Mouse (Mus musculus) hindbrain, embryonic 10.5 days (tissue): ENCODE data around the gene Sidt2. TPM values are rescaled to one million over a fixed set of nuclear protein-coding genes. Genes with fewer than 3 reads are reported as not detected.

ENCODE experiments used
- DNase-seq: peaks from one replicate; pipeline ENCODE4 v3.0.0-alpha.2; 2017; ENCODE audit warnings: low spot score
- H3K27ac ChIP-seq: fragments of 300-500 bp; sonication (generic); 2 replicates; pipeline ENCODE4 v1.5.1; 2016; ENCODE audit warnings: mild to moderate bottlenecking, moderate library complexity
- H3K27me3 ChIP-seq: fragments of 300-500 bp; sonication (generic); 2 replicates; pipeline ENCODE4 v1.6.1; 2016; ENCODE audit warnings: mild to moderate bottlenecking; ENCODE audit not compliant: poor library complexity, insufficient read depth, severe bottlenecking
- H3K36me3 ChIP-seq: fragments of 300-500 bp; sonication (generic); 2 replicates; pipeline ENCODE4 v1.6.1; 2016; ENCODE audit warnings: mild to moderate bottlenecking, moderate library complexity
- H3K4me1 ChIP-seq: fragments of 300-500 bp; sonication (generic); replicated peaks from 2 replicates; pipeline ENCODE4 v1.6.1; 2016; ENCODE audit warnings: mild to moderate bottlenecking
- H3K4me3 ChIP-seq: fragments of 300-500 bp; sonication (generic); 2 replicates; pipeline ENCODE4 v1.5.1; 2016; ENCODE audit warnings: mild to moderate bottlenecking, moderate library complexity
- H3K9me3 ChIP-seq: fragments of 300-500 bp; sonication (generic); 2 replicates; pipeline ENCODE4 v1.6.1; 2016; ENCODE audit warnings: mild to moderate bottlenecking, moderate library complexity
- WGBS: fragments of 180-500 bp; shearing (Covaris S2); methylation state at CpG from one replicate; pipeline ENCODE4 v1.1.7; 2016; 5-methylcytosine and 5-hydroxymethylcytosine counted together
- polyA plus RNA-seq: library from polyadenylated mRNA; unstranded; fragments of >200 nt; fragmentation: Nextera tagmentation; extraction: Ambion mirVana; gene quantifications from 2 replicates; pipeline ENCODE4 v1.2.1, GENCODE M21; 2016

Sidt2 gene
- 26.3 and 28.3 TPM in 2 replicates for polyA plus RNA-seq

DNA sequence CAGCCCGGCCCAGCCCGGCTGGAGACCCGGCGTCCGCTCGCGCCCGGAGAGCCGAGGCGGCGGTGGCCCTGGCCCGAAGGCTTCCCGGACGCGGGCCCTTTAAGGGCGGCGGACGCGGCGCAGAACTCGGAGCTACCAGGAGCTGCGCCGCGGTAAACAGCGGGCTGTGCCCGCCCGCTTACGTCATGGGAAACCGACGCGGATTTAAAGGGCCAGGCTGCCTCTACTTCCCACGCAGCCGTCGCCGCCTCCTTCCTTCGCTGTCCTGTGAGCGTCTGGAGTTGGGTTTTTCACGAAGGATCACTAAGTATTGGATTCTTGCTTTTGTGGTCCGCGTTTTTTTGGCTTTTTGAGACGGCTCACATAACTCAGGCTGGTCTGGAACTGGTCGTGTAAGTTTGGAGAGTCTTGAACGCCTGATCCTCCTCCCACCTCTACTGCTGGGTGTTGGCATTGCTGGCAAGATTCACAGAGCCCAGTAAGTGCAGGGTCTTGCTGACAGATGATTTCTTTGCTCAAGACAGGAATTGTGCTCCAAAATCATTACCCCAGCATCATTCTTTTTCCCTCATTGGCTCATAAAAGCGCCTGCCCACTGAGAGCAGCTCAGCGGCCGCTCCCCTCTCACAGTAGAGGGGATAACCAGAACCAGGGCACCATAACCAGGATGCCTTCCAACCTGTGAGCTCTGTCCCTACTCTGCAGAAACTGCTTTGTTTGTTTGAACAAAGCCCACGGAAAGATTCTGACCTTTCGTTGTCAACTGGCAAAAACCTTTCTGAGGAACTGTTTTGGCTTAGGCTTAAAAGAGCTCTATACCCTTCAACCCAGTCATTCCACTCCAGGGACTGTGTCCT is at the start of gene Sidt2:
TSS of gene Sidt2 (minus strand) at position 152 of the 857 bp plus-strand sequence.
- peak within 1 kb of the TSS; percentile 93 for H3K4me3 ChIP-seq
- WGBS = under 1% methylated on average over 48 of the region's 48 CpGs
- DNase-seq = peak; percentile 89
- peak within 1 kb of the TSS; percentile 92 for H3K27ac ChIP-seq
- H3K9me3 ChIP-seq = no peaks in the 10 kb centered on the region
- H3K36me3 ChIP-seq = peaks cover 29% of the 10 kb centered on the region
- no peaks in the 10 kb centered on the region for H3K27me3 ChIP-seq
- peaks cover 38% of the 10 kb centered on the region for H3K4me1 ChIP-seq

- 63% methylated on average over 3 of the region's 3 CpGs for WGBS
Observed at GRCm38 (mm10) chr9:46004529-46004928, 49.5 kb upstream of the Sidt2 start.

GRCm38 (mm10) chr9:46003729-46004128 is 48.7 kb upstream of the Sidt2 start:
- no peaks in the 10 kb centered on the region for H3K36me3 ChIP-seq
- no peaks in the 10 kb centered on the region for H3K4me1 ChIP-seq
- no peaks in the 10 kb centered on the region for H3K27me3 ChIP-seq
- H3K4me3 ChIP-seq = no peak overlapping the region
- DNase-seq = peak; percentile 83
- no peaks in the 10 kb centered on the region for H3K9me3 ChIP-seq
- WGBS = 12% methylated on average over 7 of the region's 7 CpGs
- H3K27ac ChIP-seq = no peak overlapping the region

More at GRCm38 (mm10) chr9:46004529-46004928, 49.5 kb upstream of the Sidt2 start:
- Histone ChIP-seq H3K36me3 (no peaks in the 10 kb centered on the region), H3K27ac (no peak overlapping the region), H3K4me3 (no peak overlapping the region), H3K4me1 (no peaks in the 10 kb centered on the region), H3K9me3 (no peaks in the 10 kb centered on the region), H3K27me3 (no peaks in the 10 kb centered on the region)
- DNase-seq = no peak

DNA sequence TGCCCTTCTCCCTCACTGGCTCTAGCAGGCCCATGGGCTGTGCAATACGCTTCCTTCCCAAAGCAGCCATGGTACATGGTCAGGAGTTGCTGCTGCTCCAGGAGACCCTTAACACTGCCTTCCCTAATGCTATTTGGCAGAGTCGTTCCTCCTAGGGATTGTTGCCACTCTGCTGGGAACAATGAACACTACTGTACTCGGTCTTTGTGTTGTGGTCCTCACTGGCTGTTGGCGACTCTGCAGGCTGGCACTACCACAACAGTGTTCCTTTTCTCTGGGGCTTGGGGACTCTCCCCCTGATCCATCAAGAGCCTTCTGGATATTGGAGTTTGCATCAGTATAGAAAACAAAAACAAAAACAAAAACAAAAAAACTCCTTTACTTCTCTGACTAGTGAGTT is 44.0 kb upstream of the Sidt2 start:
- Histone ChIP-seq H3K27ac (no peak overlapping the region), H3K4me1 (no peaks in the 10 kb centered on the region), H3K4me3 (no peak overlapping the region), H3K9me3 (no peaks in the 10 kb centered on the region), H3K36me3 (no peaks in the 10 kb centered on the region), H3K27me3 (no peaks in the 10 kb centered on the region)
- WGBS = 72% methylated on average over 4 of the region's 4 CpGs
- no peak for DNase-seq

DNA sequence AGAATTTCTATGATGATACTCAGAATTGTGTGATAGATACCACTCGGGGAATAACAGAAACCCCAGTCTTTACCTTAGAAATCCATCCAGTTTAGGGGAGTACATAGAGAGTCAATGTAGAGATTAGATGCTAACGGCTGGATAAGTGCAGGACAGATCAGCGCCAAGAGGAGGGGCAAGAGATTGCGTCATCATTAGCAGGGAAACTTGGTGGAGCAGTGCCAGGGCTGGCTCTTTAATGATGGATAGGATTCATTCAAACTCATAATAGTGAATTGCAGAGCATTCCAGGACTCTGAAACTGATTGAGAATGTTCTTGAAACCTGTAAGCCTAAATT is 30.1 kb upstream of the Sidt2 start:
- 3% methylated on average over 4 of the region's 4 CpGs for WGBS

DNA sequence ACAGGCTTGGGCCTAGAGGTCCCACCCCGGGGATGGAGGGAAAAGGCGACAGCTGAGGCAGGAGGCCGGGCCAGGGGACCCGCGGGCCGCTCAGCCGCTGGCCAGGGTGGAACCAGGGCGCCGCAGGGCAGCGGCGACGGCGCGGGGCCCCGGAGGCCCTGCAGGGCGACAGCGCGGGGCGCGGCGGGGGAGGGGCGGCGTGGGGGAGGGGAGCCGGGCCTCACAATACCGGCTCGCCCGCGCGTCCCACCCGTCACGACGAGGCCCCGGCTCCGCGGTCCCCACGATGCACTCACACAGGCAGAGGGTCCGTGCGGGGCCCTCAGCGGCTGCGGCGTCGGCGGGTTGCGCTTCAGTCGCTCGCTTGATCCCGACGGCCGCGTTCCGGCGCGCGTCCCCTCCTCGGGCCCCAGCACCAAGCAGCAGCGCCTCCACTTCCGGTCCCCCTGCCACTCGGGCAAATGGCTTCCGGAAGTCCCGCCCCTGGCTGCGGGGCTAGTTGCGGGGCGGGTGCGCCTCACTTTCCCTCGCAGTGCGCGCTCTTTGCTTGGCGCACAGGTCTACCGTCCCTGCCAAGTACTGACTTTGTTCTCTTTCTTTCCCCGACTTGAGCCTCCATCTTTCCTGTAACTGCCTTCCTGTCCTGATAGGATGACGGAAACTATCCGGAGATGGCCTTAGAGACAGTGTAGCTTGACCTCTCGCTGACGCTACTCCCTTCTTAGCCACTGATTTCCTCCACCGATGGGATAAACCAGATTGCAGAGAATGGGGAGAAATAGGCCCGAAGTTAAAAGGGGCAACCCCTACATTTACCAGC is 29.6 kb upstream of the Sidt2 start:
- under 1% methylated on average over 75 of the region's 76 CpGs for WGBS
- DNase-seq = peak; percentile 94

More for the DNA sequence above, 30.1 kb upstream of the Sidt2 start:
- peak; percentile 23 for DNase-seq
- H3K4me3 ChIP-seq = peak overlapping the region; percentile 95
- no peaks in the 10 kb centered on the region for H3K9me3 ChIP-seq
- no peaks in the 10 kb centered on the region for H3K27me3 ChIP-seq
- H3K27ac ChIP-seq = peak overlapping the region; percentile 99
- H3K4me1 ChIP-seq = peaks cover 42% of the 10 kb centered on the region
- H3K36me3 ChIP-seq = peaks cover 22% of the 10 kb centered on the region

GRCm38 (mm10) chr9:45983676-45984408 is 28.8 kb upstream of the Sidt2 start:
- DNase-seq = peak; percentile 44
- Histone ChIP-seq H3K27me3 (no peaks in the 10 kb centered on the region), H3K27ac (peak overlapping the region; percentile 99), H3K36me3 (peaks cover 23% of the 10 kb centered on the region), H3K4me1 (peaks cover 42% of the 10 kb centered on the region), H3K9me3 (no peaks in the 10 kb centered on the region), H3K4me3 (peak overlapping the region; percentile 95)
- 3% methylated on average over 23 of the region's 23 CpGs for WGBS

More for the DNA sequence above, 29.6 kb upstream of the Sidt2 start:
- peak overlapping the region; percentile 99 for H3K27ac ChIP-seq
- H3K27me3 ChIP-seq = no peaks in the 10 kb centered on the region
- H3K4me1 ChIP-seq = peaks cover 42% of the 10 kb centered on the region
- peaks cover 22% of the 10 kb centered on the region for H3K36me3 ChIP-seq
- H3K4me3 ChIP-seq = peak overlapping the region; percentile 95
- H3K9me3 ChIP-seq = no peaks in the 10 kb centered on the region

- Histone ChIP-seq H3K36me3 (peaks cover 48% of the 10 kb centered on the region), H3K27me3 (no peaks in the 10 kb centered on the region)
Observed at GRCm38 (mm10) chr9:45981331-45981730, 26.3 kb upstream of the Sidt2 start.

DNA sequence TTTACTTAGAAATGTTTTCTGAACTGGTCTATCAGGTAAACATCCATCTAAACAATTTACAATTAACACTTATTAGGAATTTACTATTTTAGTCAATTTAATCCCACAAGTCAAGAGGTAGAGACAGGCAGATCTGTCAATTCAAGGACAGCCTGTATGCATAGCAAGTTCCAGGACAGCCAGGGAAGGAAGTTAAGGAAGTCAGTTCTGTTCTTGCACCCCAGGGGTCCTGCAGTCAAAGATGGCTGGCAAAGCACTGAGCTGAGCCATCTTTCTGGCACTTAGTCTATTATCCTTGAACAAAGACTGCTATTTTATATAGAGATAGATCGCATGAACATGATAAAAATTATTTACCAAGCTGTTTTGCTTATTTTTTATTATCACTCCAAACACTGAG is 25.6 kb upstream of the Sidt2 start:
- WGBS = 90% methylated on average over 1 of the region's 1 CpGs
- H3K4me3 ChIP-seq = no peak overlapping the region
- H3K9me3 ChIP-seq = no peaks in the 10 kb centered on the region
- no peaks in the 10 kb centered on the region for H3K27me3 ChIP-seq
- H3K4me1 ChIP-seq = peaks cover 37% of the 10 kb centered on the region
- DNase-seq = no peak
- no peak overlapping the region for H3K27ac ChIP-seq
- peaks cover 54% of the 10 kb centered on the region for H3K36me3 ChIP-seq

More at GRCm38 (mm10) chr9:45981331-45981730, 26.3 kb upstream of the Sidt2 start:
- H3K9me3 ChIP-seq = no peaks in the 10 kb centered on the region
- no peak for DNase-seq
- no peak overlapping the region for H3K4me3 ChIP-seq
- H3K4me1 ChIP-seq = peaks cover 42% of the 10 kb centered on the region
- H3K27ac ChIP-seq = no peak overlapping the region

DNA sequence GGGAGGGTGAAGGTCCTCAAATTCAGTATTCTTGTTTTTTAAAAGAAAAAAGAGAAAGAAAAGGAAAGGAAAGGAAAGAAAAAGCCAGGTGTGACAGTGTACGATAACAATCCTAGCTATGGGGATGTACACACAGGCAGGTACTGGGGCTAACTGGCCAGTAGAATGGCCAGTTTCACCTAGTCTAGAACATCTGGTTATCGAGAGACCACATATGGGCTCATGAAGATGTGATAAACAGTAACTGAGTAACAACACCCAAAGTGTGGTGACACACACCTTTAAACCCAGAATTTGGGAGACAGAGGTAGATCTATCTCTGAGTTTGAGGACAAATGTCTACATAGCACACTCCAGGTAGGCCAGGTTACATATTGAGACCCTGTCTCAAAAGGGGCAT is 24.7 kb upstream of the Sidt2 start:
- H3K9me3 ChIP-seq = no peaks in the 10 kb centered on the region
- DNase-seq = no peak
- no peak overlapping the region for H3K4me3 ChIP-seq
- peaks cover 28% of the 10 kb centered on the region for H3K4me1 ChIP-seq
- H3K36me3 ChIP-seq = peaks cover 61% of the 10 kb centered on the region
- no peaks in the 10 kb centered on the region for H3K27me3 ChIP-seq
- no peak overlapping the region for H3K27ac ChIP-seq
- 92% methylated on average over 2 of the region's 2 CpGs for WGBS

- WGBS = 89% methylated on average over 2 of the region's 2 CpGs
- Histone ChIP-seq H3K27me3 (no peaks in the 10 kb centered on the region), H3K9me3 (no peaks in the 10 kb centered on the region), H3K4me3 (no peak overlapping the region), H3K27ac (no peak overlapping the region), H3K4me1 (peaks cover 9% of the 10 kb centered on the region), H3K36me3 (peaks cover 77% of the 10 kb centered on the region)
- DNase-seq = no peak
Observed at GRCm38 (mm10) chr9:45976884-45977283, 21.8 kb upstream of the Sidt2 start.

DNA sequence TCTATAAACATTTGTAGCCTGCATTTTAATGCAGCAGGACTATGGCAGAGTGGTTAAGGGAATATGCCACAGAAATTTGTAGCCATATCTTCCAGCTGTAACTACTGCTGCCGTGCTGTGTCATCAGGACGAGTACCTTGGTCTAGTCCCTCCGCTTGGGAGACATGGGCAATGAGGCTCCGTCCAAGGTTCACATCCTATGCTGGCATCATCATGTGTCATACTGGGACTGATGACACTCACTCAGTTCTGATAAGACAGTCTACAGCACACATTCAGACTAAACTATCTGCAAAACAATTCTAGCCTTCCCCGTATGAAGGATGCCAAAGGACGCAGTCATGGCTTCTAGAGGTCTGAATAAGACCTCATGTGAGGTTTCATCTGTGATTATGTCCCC is 8.5 kb upstream of the Sidt2 start:
- WGBS = 96% methylated on average over 6 of the region's 6 CpGs
- Histone ChIP-seq H3K4me3 (no peak overlapping the region), H3K27ac (no peak overlapping the region), H3K27me3 (no peaks in the 10 kb centered on the region), H3K4me1 (0 out of 2 replicates have a peak, but pooled peaks cover 3% of the 10 kb centered on the region), H3K9me3 (no peaks in the 10 kb centered on the region), H3K36me3 (peaks cover 88% of the 10 kb centered on the region)
- DNase-seq = no peak
